Mouse (Mus musculus) adrenal gland, postnatal 14 days (tissue): ENCODE measurements around the gene Olfr601. TPM values are rescaled to one million over a fixed set of nuclear protein-coding genes. Genes with fewer than 3 reads are reported as not detected.
"Not testable (repeated sequence)": the region's sequence is repeated elsewhere in the genome, so short reads cannot be mapped to it uniquely, and the experiment has no call there.

ENCODE experiments used
- DNase-seq: peaks from one replicate; pipeline ENCODE4 v3.0.0; 2021; ENCODE audit warnings: mixed read lengths
- long read RNA-seq, 2 experiments: library from polyadenylated mRNA; stranded (forward); transcript quantifications; one replicate each; pipeline ENCODE4 v2.0.0; 2021
- total RNA-seq: library from RNA; stranded (reverse); gene quantifications from 2 replicates; pipeline ENCODE4 v1.2.3, GENCODE M21; 2021

Olfr601 gene
- not detected in 2 replicates for total RNA-seq
- long read RNA-seq, experiment 1, result 0 reads
- long read RNA-seq, experiment 2, result 0 reads

GRCm38 (mm10) chr7:103362555-103362954, at the start of gene Olfr601:
TSS of gene Olfr601 (minus strand) at chr7:103362655.
- no peak for DNase-seq

GRCm38 (mm10) chr7:103406521-103407055, 44.1 kb upstream of the Olfr601 start:
- DNase-seq, result not testable (repeated sequence)

- DNase-seq, result no peak
These were observed 36.5 kb upstream of the Olfr601 start for GRCm38 (mm10) chr7:103398981-103399380.

- DNase-seq, result no peak
These were observed 35.3 kb upstream of the Olfr601 start for GRCm38 (mm10) chr7:103397758-103398157.

- no peak for DNase-seq
These were observed 23.6 kb upstream of the Olfr601 start, which contains the start of gene Olfr603 for GRCm38 (mm10) chr7:103386077-103386476. TSS of gene Olfr603 (minus strand) at chr7:103386177.

GRCm38 (mm10) chr7:103349569-103349968, 12.9 kb downstream of the Olfr601 start, which contains the start of gene Olfr600:
TSS of gene Olfr600 (minus strand) at chr7:103349669.
- no peak for DNase-seq

- no peak for DNase-seq
These were observed 26.8 kb downstream of the Olfr601 start, which contains the start of gene Olfr599 for GRCm38 (mm10) chr7:103335617-103336016. TSS of gene Olfr599 (plus strand) at chr7:103335917.

- no peak for DNase-seq
These were observed 39.2 kb downstream of the Olfr601 start, which contains the start of gene Olfr598 for GRCm38 (mm10) chr7:103323268-103323667. TSS of gene Olfr598 (plus strand) at chr7:103323568.

- not testable (repeated sequence) for DNase-seq
These were observed 46.4 kb downstream of the Olfr601 start, which contains the start of gene Olfr597 for GRCm38 (mm10) chr7:103316015-103316414. TSS of gene Olfr597 (plus strand) at chr7:103316315.

Other genes with a start within 250 kb of the Olfr601 start
- not detected in 2 replicates for gene Olfr586, start 237.0 kb downstream of the Olfr601 start, total RNA-seq
- gene Olfr588-ps1, start 221.8 kb downstream of the Olfr601 start, total RNA-seq, result not detected in 2 replicates
- not detected in 2 replicates for gene Olfr589, start 206.3 kb downstream of the Olfr601 start, total RNA-seq
- not detected in 2 replicates for gene Olfr591, start 184.3 kb downstream of the Olfr601 start, total RNA-seq
- gene Olfr592, start 177.9 kb downstream of the Olfr601 start, total RNA-seq, result not detected in 2 replicates
- not detected in 2 replicates for gene Olfr593, start 150.8 kb downstream of the Olfr601 start, total RNA-seq
- gene Olfr594, start 145.7 kb downstream of the Olfr601 start, total RNA-seq, result not detected in 2 replicates
- gene Usp17ld, start 110.2 kb downstream of the Olfr601 start, total RNA-seq, result not detected in 2 replicates
- gene Olfr596, start 57.0 kb downstream of the Olfr601 start, total RNA-seq, result not detected in 2 replicates
- gene Olfr597, start 46.3 kb downstream of the Olfr601 start, total RNA-seq, result not detected in 2 replicates
- not detected in 2 replicates for gene Olfr598, start 39.1 kb downstream of the Olfr601 start, total RNA-seq
- gene Olfr599, start 26.7 kb downstream of the Olfr601 start, total RNA-seq, result not detected in 2 replicates
- not detected in 2 replicates for gene Olfr600, start 13.0 kb downstream of the Olfr601 start, total RNA-seq
- not detected in 2 replicates for gene Olfr603, start 23.5 kb upstream of the Olfr601 start, total RNA-seq
- not detected in 2 replicates for gene Usp17lc, start 52.4 kb upstream of the Olfr601 start, total RNA-seq
- gene Olfr605, start 82.8 kb upstream of the Olfr601 start, total RNA-seq, result not detected in 2 replicates
- gene Olfr606, start 86.4 kb upstream of the Olfr601 start, total RNA-seq, result not detected in 2 replicates
- gene Olfr607, start 101.5 kb upstream of the Olfr601 start, total RNA-seq, result not detected in 2 replicates
- gene Olfr608, start 107.2 kb upstream of the Olfr601 start, total RNA-seq, result not detected in 2 replicates
- gene Olfr609, start 135.4 kb upstream of the Olfr601 start, total RNA-seq, result not detected in 2 replicates
- gene Olfr610, start 149.5 kb upstream of the Olfr601 start, total RNA-seq, result not detected in 2 replicates
- gene Olfr611, start 158.2 kb upstream of the Olfr601 start, total RNA-seq, result not detected in 2 replicates
- gene Olfr612, start 180.1 kb upstream of the Olfr601 start, total RNA-seq, result not detected in 2 replicates
- not detected in 2 replicates for gene Olfr613, start 185.4 kb upstream of the Olfr601 start, total RNA-seq
- gene Olfr615, start 193.4 kb upstream of the Olfr601 start, total RNA-seq, result not detected in 2 replicates
- not detected in 2 replicates for gene Olfr616, start 206.5 kb upstream of the Olfr601 start, total RNA-seq
- not detected in 2 replicates for gene Olfr617, start 210.4 kb upstream of the Olfr601 start, total RNA-seq
- gene Olfr618, start 227.4 kb upstream of the Olfr601 start, total RNA-seq, result not detected in 2 replicates
- gene Olfr619, start 237.9 kb upstream of the Olfr601 start, total RNA-seq, result not detected in 2 replicates
- gene Olfr620, start 249.9 kb upstream of the Olfr601 start, total RNA-seq, result not detected in 2 replicates